Mouse (Mus musculus) thymus, postnatal 0 days (tissue): Measurements from ENCODE around the gene Gm45785. TPM values are rescaled to one million over a fixed set of nuclear protein-coding genes. Genes with fewer than 3 reads are reported as not detected.
"Not testable (repeated sequence)": the region's sequence is repeated elsewhere in the genome, so short reads cannot be mapped to it uniquely, and the experiment has no call there.

Experiments
- DNase-seq: peaks from one replicate; pipeline ENCODE4 v3.0.0-alpha.2; 2015; ENCODE audit warnings: low spot score
- polyA plus RNA-seq: library from polyadenylated mRNA; unstranded; fragments of >200 nt; fragmentation: Nextera tagmentation; extraction: Ambion mirVana; gene quantifications from 2 replicates; pipeline ENCODE4 v1.2.1, GENCODE M21; 2015

Gm45785 gene
- not detected in 2 replicates for polyA plus RNA-seq

GRCm38 (mm10) chr7:140855860-140856784 lies at the start of gene Gm45785:
Gene Gm45785, minus strand, starts transcription at chr7:140856331.
- peak; percentile 66 for DNase-seq

DNA sequence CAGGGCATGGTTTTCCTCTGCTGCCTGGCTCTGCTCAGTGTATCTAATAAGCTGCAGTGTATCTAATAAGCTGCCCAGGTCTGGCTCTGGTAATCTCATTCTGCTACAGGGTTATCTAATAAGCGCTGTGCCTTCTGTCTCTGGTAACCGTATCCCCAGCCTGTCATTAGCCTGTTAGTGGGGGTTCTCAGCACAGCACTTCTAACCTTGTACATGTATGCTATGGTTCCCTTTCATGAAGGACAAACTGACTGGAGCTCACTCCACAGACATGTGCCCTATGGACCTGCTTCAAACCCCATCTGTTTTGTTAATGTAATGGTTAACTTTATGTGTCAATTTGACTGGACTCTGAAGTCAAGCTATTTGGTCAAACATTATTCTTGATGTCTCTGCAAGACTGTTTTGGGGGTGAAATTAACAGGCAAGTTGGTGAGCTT lies 49.5 kb upstream of the Gm45785 start:
- DNase-seq = no peak

DNA sequence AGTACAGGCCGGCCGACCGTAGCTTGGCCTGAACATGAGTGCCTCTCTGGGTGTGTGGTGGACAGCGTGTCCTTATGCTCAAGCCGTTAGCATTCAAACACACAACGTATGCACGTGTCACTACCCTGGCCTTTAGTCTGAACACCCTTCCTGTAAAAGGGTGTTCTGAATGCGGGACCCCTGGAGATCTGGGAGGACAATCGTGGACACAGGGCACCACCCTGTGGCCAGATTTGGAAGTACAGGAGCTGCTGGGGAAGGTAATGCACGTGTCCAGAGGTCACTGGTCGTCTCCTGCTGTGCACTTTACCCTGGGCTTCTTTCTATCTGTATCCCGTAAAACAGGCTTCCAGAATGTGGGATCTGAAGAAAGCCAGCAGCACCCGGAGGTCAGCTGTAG lies 47.1 kb upstream of the Gm45785 start:
- peak; percentile 77 for DNase-seq

DNA sequence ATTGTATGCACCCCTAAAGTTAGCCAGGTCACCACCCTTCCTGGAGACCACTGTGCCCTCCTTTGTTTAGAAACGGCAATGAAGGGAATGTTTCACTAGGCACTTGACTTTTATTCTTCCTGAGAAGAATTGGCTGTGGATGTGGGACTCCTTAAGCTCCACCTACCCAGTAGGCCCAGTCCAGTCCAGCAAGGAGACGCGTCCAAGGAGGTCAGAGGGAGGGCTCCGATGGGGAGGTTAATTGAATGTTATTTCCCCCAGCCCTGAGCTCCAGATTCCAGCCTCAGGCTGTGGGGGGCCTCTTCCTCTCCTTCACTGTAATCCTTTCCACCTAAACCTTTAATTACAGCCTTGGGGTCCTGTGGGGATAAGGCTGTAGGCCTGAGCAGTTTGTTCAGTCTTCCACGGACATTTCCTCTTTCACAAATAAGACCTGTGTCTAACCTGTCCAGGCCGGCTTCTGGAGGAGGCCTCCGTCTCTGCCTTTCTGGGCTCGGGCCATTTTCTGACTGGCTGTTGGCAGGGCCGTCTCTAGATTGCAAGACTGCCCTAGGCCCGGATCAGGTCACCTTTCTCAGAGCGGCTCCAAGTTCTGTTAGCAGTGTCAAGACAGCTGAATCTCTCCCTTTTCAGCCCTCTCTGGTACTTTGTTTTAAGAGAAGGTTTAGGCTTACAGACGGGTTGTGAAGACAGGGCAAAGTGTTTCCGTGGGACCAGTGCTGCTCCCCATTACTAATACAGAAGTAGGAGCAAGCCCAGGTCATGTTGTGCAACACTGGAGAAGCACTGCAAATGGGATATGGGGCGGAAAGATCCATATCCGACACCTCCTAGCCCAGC lies 46.1 kb upstream of the Gm45785 start:
- DNase-seq = no peak

GRCm38 (mm10) chr7:140900220-140900619 lies 44.1 kb upstream of the Gm45785 start, which contains the start of gene Cox8b:
Gene Cox8b, minus strand, starts transcription at chr7:140900446.
- DNase-seq = no peak

GRCm38 (mm10) chr7:140899121-140899520 lies 43.0 kb upstream of the Gm45785 start:
- no peak for DNase-seq

DNA sequence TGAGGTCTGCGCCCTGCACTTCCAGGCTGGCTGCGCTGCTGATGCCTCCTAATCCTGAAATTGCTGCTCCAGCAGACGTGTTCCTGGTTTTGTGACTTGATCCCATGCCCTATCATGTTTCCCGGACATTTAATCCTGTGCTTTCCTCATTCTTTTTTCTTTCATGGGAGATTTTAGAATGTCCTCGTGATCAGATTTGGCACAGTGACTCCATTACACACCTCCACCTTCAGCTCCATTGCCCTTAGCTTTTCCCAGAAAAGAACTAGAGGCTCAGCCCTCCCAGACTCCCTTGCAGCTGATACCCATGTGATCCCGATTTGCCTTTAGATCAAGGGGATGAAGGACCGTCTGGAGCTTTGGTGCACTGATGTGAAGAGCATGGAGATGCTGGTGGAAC lies 41.7 kb upstream of the Gm45785 start:
- no peak for DNase-seq

- DNase-seq = no peak
Measured at GRCm38 (mm10) chr7:140894611-140895010, 38.5 kb upstream of the Gm45785 start.

GRCm38 (mm10) chr7:140894031-140894430 lies 37.9 kb upstream of the Gm45785 start:
- no peak for DNase-seq

DNA sequence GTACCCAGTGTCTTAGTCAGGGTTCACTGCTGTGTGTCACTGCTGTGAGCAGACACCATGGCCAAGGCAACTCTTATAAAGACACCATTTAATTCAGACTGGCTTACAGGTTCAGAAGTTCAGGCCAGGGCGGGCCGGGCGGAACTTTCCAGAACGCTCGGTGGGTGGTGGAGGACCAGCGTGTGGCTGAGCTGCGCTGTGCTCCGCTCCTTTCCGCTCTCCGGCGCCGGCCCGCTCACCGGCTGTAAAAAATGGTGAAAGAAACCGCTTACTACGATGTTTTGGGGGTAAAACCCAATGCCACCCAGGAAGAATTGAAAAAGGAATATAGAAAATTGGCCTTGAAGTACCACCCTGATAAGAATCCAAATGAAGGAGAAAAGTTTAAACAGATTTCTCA lies 34.5 kb upstream of the Gm45785 start:
- not testable (repeated sequence) for DNase-seq

DNA sequence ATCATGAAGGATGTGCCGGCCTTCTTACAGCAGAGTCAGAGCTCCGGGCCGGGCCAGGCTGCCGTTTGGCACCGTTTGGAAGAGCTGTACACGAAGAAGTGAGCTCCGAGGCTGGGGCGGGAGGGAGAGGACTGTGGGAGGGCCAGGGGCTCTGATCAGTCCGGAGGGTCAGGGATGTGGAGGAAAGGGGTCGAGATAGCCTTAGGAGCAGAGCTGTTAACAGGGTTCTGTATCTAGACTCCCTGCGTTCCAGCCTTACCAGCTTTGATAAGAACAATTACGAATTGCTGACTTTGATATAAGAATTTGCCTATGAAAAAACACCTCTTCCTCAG lies 26.3 kb upstream of the Gm45785 start:
- no peak for DNase-seq

DNA sequence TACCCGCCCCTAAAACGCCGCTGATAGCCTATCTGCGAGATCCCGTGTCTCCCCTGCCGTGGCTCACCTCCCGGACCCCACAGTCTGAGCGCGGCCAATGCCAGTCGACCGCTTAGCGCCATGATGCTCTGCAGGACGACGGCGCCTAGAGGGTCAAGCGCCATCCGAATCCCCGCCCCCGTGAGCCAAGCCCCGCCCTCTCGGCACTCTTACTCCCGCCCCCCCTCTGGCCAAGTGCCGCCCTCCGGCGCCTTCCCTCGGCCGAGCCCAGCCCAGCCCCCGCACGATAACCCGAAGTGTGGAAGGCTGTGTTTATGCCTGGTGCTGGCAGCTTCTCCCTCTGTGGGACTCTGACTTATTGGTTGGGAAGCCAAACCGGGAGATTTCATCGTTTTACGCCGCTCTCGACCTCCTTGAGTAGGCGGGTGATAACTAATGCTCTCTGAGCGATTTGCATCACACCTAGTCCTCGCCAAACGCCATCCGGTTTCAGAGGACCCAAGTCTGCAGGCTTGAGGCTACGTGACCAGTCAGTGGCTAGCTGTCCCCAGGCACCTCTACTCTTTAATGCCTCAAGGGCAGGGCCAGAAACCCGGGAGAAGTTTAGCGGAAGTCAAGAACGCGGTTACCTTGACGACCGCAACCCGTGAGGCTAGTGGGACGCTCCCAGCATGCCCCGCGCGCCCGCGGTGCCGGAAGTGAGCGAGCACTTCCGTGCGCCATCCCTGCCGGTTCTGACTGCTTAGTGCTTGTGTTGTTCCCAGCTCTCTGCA lies 25.8 kb upstream of the Gm45785 start, which contains the start of the genes Psmd13 and Sirt3:
Gene Psmd13, plus strand, starts transcription at position 273 of the 773 bp plus-strand sequence.
Gene Sirt3, minus strand, starts transcription at position 614 of the 773 bp plus-strand sequence.
- peak; percentile 94 for DNase-seq

- DNase-seq = no peak
Measured at GRCm38 (mm10) chr7:140880865-140881515, 24.9 kb upstream of the Gm45785 start.

DNA sequence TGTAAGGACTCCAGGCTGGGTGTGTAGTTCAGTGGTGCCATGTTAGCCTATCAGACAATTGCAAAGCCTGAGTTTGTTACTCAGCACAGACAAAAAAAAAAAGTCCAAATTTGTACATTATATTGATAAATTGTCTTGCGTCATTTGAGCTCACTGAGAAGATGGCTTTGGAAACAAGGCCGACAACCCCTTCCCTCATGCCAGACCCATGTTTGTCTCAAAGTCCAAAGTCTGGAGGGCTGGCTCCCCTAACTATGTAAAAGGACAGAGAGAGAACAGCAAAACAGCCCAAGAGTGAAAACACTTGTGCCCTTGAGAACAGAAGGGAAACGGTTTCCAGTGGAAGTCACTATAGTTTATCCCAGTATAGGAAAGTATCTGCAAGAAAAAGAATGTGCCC lies 24.3 kb upstream of the Gm45785 start:
- DNase-seq = no peak

GRCm38 (mm10) chr7:140879355-140879754 lies 23.2 kb upstream of the Gm45785 start:
- DNase-seq = peak; percentile 68

- DNase-seq = no peak
Measured at GRCm38 (mm10) chr7:140877364-140877763, 21.2 kb upstream of the Gm45785 start.

DNA sequence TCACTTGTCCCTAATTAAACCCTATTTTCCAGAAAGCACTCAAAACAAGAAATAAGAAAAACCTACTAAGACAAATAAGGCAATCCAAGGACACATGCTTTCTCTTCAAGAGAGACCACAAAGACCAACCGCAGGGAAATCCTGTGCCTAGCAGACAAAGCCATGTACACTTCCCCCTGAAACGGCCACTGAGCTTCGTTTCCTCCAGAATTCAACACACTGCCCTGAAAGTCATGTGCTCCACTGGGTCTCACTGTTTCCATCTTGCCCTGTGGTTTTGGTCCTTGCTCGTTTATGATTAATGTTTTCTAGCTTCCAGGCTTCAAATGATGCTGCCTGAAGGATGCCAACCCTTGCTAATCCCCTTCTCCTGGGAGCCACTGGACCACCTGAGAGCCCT lies 18.1 kb upstream of the Gm45785 start:
- no peak for DNase-seq

DNA sequence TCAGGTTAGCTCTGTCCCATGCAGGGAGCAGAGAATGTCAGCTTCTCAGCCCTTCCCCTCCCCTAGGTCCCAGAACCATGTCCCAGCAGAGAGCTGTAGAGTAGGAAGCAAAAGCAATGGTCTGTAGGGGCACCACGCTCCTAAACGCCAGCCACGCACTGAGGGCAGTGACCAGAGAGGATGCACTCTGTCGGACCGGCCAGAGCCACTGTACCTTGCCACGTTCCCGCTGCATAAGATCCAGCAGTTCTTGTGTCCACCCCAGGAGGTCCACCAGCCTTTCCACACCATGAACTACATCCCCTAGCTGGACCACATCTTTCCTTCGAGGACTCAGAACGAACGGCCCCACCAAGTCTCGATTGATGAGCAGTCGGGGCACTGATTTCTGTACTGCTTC lies 8.6 kb upstream of the Gm45785 start:
- no peak for DNase-seq

DNA sequence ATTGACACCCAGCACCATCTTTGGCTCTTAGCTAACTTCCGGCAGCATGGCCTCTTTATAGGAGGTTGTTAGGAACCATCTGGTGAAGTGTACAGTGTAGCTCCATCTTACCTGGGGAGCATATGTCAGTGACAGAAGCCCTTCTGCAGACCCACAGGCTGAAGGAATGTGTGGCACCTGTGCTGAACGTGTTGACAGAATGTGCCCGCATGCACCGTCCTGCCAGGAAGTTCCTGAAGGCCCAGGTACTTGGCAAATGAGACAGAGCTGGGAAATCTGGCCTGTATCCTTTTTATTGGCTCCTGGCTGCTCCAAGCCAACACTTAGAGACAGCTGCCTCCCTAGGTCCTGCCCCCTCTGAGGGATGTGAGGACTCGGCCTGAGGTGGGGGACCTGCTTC lies 4.6 kb upstream of the Gm45785 start:
- no peak for DNase-seq

- DNase-seq = no peak
Measured at GRCm38 (mm10) chr7:140859997-140860396, 3.9 kb upstream of the Gm45785 start.

GRCm38 (mm10) chr7:140858746-140859145 lies 2.6 kb upstream of the Gm45785 start:
- no peak for DNase-seq
